Mouse (Mus musculus) T-helper 17 cell (primary cell): Measurements from ENCODE around the gene Slc7a7.
"Not testable (repeated sequence)": the region's sequence is repeated elsewhere in the genome, so short reads cannot be mapped to it uniquely, and the experiment has no call there.

Experiments used
- in situ Hi-C, 2 experiments: fragments of 300-600 bp; cut with MboI, MseI; formaldehyde crosslinking; loops; 1 replicate in 1 of 2; 2 replicates in 1 of 2; pipeline ENCODE4 v1.15.1; 2025; ENCODE audit warnings: high pct_unique_total_duplicates in 2 of 2

The Slc7a7 gene

DNA sequence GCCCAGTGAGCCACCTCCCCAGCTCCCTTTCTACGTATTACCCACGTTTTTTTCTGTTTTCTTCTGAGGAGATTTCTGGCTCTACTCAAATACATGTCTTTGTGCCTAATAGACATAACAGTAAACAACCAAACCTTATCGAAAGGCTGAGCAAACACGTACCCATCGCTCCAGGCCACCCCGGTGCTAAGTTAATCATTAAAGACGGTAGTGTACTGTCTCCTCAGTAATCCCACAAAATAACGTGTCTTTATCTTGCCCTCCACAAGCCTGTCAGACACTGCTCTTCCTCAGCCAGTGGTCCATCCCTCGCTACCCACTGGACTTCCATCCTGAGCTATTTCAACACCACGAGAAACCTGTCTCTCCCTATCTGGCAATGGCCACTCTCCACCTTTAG is 35.8 kb downstream of the Slc7a7 start:
- in situ Hi-C loops, result loop anchor here in 1 of 2 experiments (10.0 kb wide), 1 partner anchor 57 kb away; no protein-coding TSS in a partner anchor

DNA sequence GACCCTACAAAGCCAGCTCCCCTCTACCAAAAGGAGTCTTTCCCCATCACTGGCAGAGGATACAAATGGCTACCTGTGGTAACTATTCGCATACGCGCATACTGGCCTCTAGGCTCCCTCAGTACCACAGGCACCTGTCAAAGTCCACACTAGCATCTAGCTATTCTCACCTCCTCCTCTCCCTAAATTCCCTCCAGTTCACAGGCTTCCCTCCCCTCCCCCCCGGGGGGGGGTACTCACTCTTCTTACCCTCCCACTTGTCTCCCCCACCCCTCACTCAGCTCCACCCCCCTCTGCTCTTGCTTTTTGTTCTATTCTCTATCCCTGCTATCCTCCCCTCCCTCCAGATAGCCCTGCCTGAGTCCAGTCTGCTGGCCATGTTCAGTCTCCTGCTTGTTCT is 37.0 kb downstream of the Slc7a7 start:
- in situ Hi-C loops, result loop anchor here in 1 of 2 experiments (10.0 kb wide), 1 partner anchor 56 kb away; no protein-coding TSS in a partner anchor

DNA sequence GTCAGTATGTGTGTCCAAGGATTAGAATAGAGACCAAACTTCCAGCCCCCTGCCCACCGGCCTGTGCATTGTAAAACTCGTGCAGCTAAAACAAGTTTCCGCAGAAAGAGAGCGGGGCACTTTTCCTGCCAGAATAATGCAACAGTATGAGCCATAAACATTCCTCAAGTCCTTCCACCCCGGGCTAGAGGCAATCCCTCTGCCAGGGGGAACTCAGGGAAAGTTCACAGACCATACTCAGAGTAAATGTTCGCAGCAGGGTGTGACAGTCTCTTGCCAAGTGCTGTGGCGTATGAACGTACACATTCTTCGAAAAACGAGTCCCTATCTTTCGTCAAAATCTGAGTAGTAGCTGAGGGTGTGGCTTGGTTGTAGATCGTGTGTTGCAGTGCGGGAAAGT is 38.0 kb downstream of the Slc7a7 start:
- in situ Hi-C loops, result loop anchor here in 1 of 2 experiments (5.0 kb wide), 1 partner anchor 68 kb away; no protein-coding TSS in a partner anchor

DNA sequence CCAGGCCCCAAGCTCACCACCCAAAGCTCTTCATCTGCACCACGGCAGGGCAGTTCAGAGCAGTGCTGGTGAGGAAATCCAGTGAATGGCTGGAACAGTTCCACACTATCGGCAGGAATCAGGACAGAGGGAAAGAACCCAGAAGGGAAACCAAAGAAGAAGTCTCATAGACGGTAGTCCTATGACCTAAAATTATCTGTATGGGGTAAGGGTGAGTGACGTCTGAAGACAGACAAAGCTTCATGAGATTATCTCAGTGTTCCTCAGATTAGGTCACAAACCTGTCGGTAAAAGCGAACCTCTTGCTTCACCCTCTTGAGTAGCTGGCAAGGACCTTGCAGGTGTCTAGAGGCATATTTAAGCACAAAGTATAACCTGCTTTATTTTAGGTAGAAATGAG is 40.4 kb downstream of the Slc7a7 start:
- in situ Hi-C loops, result loop anchor here in 1 of 2 experiments (5.0 kb wide), 1 partner anchor 70 kb away; no protein-coding TSS in a partner anchor

DNA sequence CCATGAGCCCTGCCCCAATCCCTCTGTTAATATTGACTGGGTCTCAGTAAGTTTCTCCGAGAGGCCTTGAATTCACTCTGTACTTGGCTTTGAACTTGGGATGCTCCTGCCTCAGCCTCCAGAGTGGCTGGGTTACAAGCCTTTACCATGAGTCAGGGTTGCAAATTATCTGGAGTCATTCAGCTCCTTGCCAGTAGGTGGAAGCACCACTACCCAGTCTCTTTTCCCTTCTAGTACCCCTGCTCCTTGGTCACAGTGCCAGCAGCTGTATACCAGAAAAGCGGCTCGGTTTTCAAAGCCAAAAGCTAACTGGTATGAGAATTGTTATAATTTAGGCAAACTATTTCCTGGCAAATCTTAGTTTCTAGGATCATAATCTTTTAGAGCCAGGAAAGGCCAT is 41.7 kb downstream of the Slc7a7 start:
- in situ Hi-C loops, result loop anchor here in 1 of 2 experiments (5.0 kb wide), 1 partner anchor 71 kb away; no protein-coding TSS in a partner anchor

DNA sequence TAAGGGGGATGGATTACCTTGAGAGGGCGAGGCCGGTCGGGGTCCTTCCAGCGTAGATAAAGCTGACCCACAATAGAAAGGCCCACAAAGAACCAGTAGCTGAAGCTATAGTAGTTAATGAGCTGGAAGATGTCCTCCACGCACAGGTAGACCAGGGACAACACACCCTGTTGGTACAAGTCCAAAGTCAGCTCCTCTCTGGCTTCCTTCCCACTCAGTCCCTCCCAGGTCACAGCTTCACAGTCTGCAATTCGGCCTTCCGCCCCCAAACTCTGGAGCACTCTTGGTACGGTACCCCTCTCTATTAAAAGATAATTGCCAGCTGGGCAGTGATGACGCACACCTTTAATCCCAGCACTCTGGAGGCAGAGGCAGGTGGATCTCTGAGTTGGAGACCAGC is 44.7 kb downstream of the Slc7a7 start:
- in situ Hi-C loops, result no loop called here

DNA sequence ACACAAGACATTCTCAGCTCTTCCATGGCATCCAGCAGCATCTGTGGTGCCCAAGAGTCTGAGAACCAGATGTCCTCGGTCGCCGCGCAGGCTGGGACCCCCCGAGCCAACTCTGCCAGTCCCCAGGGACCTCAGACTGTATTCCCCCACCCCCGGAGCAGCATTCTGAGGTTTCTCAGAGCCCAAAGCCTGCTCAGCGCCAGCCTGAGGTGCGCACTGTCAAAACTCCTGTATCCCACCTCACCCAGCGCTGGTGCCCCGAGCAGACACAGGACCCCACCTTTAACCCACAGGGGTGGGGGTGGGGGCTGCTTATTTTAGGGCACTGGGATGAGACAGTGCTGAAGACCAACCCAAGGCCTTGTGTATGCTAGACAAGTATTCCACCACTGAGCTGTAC is 46.1 kb downstream of the Slc7a7 start:
- in situ Hi-C loops, result no loop called here

DNA sequence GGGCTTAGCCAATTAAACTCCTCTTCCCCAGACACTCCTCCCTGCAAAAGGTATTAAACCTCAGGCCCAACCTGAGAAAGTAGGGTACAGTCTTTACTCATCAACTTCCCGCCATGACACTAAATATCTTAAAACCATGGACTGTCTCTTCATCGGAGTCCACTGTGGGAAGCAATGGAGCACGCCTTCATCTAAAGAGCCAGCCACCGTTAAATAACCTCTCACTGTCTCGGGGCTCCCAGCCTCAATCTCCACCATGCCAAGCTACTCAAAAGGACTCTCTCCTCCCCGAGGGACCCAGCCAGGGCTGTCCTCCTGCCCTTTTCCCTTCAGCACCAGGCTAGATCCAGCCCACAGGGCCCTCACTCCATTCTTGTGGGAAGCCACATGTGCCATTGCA is 47.0 kb downstream of the Slc7a7 start:
- in situ Hi-C loops, result no loop called here

DNA sequence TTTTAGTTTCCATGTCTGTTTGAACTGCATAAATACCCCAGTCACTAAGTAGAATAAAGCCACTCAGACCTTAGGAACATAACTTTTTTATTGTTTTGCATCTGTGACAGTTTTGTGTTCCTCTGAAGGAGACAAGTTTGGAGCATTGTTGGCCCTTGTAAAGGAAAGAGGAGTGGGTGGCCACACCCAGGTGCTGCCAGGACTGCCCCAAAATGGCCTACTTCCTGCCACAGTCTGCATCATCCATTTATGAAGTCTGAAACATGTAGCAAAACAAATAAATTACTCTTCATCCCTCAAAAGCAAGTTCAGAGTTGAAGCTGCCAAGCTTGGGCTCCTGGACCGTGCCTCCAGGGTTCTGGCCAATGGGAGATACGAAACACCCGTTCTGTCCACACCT is 48.2 kb downstream of the Slc7a7 start:
- in situ Hi-C loops, result no loop called here

DNA sequence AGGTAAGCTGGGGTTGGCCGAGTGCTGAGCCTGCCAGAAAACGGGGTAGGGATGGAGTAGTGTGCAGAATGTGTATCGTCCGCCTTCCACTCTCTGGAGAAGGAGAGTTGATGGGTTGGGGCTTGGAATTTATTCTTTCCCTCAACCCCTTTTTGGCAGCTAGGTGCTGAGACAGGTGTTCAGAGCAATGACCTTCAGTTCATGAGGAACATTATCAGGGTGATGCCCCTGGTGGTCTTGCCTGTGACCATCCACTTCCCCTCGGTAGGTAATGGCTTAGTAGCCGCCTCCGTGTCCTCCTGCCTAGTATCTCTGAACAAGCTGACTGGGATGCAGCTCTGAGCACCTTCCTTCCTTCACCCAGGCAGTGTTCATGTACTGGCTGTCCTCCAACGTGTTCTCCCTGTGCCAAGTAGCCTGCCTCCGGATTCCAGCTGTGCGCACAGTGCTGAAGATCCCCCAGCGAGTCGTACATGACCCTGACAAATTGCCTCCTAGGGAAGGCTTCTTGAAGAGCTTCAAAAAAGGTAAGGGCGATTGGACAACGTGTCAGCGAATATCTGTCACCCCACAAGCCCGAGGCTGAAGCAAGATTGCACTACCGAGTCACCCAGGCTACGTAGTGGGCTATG is 50.0 kb downstream of the Slc7a7 start:
- in situ Hi-C loops, result no loop called here

DNA sequence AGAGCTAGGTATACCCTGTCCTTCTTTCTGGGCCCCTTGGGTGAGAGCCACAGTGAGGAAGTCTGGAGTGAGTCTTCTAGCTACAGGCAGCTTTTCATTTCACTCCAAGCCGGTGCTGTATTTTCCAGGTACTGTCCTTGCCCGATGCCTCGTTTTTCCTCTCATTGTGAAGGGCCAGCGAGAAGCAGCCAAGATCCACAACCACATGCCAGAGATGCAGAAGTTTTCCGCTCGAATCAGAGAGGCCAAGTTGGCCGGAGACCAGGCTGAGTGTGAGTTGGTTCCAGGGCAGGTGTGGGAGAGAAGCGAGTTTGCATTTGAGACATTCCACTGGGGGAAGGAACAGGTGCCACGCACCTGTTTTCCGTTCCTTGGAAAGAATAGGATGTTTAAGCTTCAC is 51.0 kb downstream of the Slc7a7 start:
- in situ Hi-C loops, result no loop called here

DNA sequence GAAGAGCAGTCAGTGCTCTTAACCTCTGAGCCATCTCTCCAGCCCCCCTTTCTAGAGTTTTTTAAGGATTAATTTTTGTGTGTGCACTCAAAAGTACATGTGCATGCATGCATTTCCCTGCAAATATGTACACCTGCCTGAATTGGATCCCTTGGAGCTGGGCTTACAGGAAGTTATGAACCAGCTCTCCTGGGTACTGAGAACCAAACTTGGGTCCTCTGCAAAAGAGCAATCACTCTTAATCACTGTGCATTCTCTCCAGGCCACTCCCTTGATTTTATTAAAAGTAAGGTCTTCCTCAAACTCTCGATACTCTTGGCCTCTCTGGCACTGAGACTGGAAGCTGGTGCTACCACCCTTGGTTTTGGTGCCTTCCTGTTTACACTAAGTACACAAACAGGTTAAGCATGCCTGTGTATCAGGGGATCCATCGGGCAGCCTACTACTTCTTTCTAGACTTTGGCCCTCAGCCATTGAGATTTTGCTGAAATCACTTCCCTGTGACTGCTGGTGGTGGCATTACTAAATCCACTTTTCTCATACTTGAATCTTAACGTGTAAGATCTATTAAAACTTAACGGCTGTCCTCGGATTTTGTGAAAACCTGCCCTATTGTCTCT is 52.4 kb downstream of the Slc7a7 start:
- in situ Hi-C loops, result no loop called here

DNA sequence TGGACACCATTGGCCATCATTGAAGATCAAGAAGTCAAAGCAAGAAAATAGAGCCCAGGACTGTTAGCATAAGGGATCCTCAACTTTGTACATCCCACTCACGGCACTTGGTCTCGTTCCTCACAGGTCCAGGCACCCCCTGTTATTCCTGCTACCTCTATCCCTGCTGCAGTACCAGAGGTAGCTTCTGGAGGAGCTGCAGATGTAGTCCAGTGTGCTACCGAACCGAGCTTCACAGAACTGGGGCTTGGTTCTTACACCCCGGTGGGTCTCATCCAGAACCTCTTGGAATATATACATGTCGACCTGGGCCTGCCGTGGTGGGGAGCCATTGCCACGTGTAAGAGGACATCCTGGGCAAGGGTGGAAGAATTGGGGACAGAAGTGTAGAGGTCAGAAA is 54.4 kb downstream of the Slc7a7 start:
- in situ Hi-C loops, result no loop called here

DNA sequence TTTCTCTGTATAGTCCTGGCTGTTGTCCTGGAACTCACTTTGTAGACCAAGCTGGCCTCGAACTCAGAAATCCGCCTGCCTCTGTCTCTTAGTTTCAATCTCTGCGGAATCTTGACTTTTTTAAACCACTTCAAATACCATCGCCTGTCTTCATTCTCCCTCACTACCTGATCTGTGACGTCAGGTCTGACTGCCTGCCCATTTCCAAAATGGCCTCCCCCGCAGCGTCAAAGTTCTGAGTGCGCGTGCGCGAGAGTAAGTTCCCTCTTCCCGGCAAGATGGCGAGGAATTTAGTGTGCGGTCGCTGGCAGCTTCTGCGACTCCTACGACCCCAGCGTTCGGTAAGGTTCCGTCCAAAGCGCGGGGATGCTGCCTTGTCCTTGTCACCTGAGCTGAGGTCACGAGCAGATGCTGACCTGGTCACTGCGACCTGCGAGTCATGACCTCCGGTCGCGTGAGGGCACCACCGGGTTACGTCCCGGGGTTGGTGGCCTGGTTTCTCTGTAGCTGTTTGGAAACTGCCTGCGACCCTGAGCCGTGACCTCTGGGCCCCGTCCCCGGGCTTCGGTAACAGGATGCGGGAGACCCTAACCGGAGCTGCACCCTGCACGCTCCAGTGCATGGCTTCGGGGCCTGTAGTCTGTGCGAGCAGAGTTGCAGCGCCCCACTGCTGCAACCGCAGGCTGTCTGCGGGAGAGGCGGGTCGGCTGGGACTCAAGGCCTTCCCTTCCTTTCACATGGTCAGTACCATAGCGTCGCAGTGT is 56.8 kb downstream of the Slc7a7 start, which contains the start of gene Oxa1l:
Gene Oxa1l (plus strand): TSS at position 258 of the 764 bp plus-strand sequence.
- in situ Hi-C loops, result no loop called here

DNA sequence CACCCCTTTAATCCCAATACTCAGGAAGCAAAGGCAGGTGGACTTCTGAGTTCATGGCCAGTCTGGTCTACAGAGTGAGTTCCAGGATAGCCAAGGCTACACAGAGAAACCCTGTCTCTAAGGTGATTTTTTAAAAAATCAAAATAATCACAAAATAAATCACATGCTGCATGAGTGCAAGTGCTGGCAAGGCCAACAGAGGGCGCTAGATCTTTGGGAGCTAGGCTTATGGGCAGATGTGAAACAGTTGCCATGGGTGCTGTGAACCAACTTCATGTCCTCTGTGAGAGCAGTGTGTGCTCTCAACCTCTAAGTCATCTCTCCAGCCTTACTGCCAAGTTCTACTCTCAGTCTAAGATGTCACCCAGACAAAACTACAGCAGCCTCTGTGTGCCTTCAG is 63.2 kb downstream of the Slc7a7 start:
- in situ Hi-C loops, result no loop called here

DNA sequence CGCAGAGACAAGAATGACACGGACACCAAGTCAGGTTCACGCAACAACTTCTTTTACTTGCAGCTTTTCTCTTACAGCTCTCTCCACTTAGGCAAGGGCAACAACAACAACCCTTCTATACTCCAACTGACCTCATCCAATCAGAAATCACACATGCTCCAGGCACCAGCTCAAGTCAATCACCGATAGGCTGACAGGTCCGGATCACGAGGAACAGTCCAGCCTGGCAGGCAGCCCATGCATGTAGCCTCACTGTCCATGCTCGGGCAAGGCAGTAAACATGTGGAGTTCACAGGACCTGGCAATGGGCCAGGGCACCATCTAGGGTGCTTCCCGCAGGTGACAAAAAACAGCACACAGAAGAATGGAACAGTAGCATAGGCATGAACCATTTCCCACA is 65.3 kb downstream of the Slc7a7 start:
- in situ Hi-C loops, result no loop called here

DNA sequence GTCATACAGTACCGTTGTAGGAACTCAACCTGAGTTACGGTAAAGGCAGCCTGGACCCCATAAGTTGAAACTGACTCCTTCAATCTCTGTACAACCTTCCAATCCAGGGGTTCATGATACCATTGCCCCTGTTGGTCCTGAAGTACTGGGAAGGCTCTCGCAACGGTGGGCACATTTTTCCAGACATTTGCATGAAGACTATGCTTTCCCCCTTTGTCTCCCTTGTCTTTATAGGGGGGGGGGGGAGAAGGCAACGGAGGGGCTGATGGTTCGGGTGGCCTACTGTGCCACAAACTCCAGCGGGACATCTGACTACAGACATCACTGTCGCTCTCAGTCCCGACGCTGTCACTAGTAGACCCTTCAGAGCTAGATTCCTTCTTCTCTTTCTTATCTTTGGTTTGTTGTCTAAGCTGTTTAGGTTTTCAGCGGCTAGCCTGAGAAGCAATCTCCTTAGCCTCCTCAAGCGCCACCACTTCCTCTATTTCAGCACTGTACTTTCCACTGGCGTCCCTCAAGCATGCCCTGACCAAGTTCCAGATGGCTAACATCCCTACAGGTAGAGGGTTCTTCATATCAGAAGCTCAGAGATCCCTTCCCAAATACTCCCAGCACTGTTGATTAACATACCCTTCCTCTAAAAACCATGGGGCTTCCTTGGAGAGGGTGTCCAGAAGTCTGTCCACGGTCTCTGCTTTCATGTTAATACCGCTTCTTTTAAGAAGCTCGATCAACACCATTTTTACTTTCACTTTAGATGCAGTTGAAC is 66.6 kb downstream of the Slc7a7 start:
- in situ Hi-C loops, result not testable (repeated sequence)

DNA sequence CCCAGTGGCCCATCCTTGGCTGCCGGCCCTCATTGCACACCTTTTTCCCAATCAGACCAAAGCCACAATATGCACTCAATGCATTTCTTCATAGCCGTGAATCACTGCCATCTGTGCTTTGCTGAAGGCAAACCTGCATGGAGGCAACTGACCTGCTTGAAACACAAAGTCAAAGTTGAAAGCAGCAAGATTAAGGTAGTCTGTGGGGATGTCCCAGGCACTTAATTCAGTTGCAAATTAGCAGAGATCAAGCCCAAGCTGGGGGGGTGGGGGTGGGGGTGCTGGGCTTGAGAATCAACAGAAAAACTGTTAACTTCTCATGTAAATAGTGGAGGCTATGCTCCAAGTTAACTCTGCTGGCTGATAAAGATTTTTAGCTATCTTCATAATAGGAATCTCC is 75.8 kb downstream of the Slc7a7 start:
- in situ Hi-C loops, result not testable (repeated sequence)

DNA sequence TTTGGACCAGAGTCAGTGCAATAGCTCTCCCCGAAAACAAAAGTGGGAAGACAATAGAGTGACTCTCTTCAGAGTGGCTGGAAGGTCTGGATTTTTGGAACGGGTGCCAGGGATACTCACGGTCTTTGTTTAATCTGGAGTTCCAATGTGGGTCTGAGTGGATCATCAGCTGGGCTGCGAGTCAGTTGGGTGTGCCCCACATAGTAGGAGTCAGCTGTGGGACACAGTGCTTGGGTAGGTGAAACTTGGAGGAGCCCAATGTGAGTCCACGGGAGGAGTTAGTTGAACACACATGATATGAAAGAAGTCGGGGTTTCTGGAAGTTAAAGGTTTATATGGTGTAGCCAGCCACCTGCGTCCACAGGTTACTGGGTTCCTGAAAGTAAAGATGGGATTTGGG is 76.7 kb downstream of the Slc7a7 start:
- in situ Hi-C loops, result no loop called here

DNA sequence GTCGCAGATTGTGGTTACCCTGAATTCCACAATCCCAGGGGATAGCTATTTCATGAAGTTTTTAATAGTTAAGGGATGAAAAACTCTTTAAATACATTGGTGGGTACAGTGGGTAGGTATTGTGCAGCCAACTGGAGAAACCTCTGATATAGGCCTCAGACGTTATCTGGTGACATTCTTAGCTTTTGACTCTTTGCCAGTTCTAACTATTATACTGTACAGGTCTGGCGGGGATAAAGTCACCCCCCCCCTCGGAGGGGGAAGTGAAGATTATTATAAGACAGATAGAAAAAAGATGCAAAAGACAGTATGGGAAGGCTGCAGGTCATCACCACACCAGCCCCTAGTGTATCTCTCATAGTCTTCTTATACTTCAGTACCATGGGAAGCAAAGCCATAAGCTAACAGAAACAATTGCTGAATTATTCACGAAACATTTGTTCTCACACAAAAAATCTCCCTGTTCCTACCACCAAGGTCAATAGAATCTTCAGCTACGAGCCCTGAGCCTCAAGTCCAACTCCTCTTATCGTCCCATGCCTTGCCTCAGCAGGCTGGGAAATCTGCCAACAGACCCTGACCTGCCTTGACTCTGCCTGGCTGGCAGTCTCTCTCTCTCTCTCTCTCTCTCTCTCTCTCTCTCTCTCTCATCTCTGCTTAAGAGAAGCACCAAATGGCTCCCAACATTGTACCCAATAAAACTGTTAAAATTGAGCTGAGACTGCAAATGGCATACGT is 84.0 kb downstream of the Slc7a7 start:
- in situ Hi-C loops, result no loop called here
